Mouse (Mus musculus) liver, embryonic 13.5 days (tissue): ENCODE measurements around the gene Rnf113a2. TPM values are rescaled to one million over a fixed set of nuclear protein-coding genes. Genes with fewer than 3 reads are reported as not detected.

Source experiments
- ATAC-seq: fragments of 200-750 bp; cut with Nextera tagmentation; 2 replicates; pipeline ENCODE4 v1.8.0; 2017; ENCODE audit warnings: low read depth, mild to moderate bottlenecking, moderate number of reproducible peaks, moderate library complexity
- DNase-seq: peaks from one replicate; pipeline ENCODE4 v3.0.0; 2022
- H3K27ac ChIP-seq: fragments of 300-500 bp; sonication (generic); 2 replicates; pipeline ENCODE4 v1.5.1; 2015; ENCODE audit warnings: moderate library complexity, mild to moderate bottlenecking, inconsistent platforms
- H3K27me3 ChIP-seq: fragments of 300-500 bp; sonication (generic); 2 replicates; pipeline ENCODE4 v1.6.1; 2015; ENCODE audit warnings: mild to moderate bottlenecking, inconsistent platforms
- H3K36me3 ChIP-seq: fragments of 300-500 bp; sonication (generic); 2 replicates; pipeline ENCODE4 v1.6.1; 2015; ENCODE audit warnings: mild to moderate bottlenecking, inconsistent platforms
- H3K4me1 ChIP-seq: fragments of 300-500 bp; sonication (generic); replicated peaks from 2 replicates; pipeline ENCODE4 v1.6.1; 2015; ENCODE audit warnings: inconsistent platforms
- H3K4me2 ChIP-seq: fragments of 300-500 bp; sonication (generic); 2 replicates; pipeline ENCODE4 v1.6.1; 2015; ENCODE audit warnings: inconsistent platforms, mild to moderate bottlenecking, moderate library complexity
- H3K4me3 ChIP-seq: fragments of 300-500 bp; sonication (generic); replicated peaks from 2 replicates; pipeline ENCODE4 v1.5.1; 2015; ENCODE audit warnings: mild to moderate bottlenecking, inconsistent platforms
- H3K9ac ChIP-seq: fragments of 300-500 bp; sonication (generic); 2 replicates; pipeline ENCODE4 v1.6.1; 2015; ENCODE audit warnings: mild to moderate bottlenecking, inconsistent platforms
- H3K9me3 ChIP-seq: fragments of 300-500 bp; sonication (generic); replicated peaks from 2 replicates; pipeline ENCODE4 v1.6.1; 2016; ENCODE audit warnings: inconsistent platforms
- WGBS: fragments of 180-500 bp; shearing (Covaris S2); methylation state at CpG from one replicate; pipeline ENCODE4 v1.1.7; 2015; ENCODE audit not compliant: insufficient replicate concordance; 5-methylcytosine and 5-hydroxymethylcytosine counted together
- polyA plus RNA-seq: library from polyadenylated mRNA; unstranded; fragments of >200 nt; fragmentation: Nextera tagmentation; extraction: Ambion mirVana; gene quantifications from 2 replicates; pipeline ENCODE4 v1.2.1, GENCODE M21; 2015

The Rnf113a2 gene
- polyA plus RNA-seq, 1 experiment from 2014 or later = 15.8 TPM

DNA sequence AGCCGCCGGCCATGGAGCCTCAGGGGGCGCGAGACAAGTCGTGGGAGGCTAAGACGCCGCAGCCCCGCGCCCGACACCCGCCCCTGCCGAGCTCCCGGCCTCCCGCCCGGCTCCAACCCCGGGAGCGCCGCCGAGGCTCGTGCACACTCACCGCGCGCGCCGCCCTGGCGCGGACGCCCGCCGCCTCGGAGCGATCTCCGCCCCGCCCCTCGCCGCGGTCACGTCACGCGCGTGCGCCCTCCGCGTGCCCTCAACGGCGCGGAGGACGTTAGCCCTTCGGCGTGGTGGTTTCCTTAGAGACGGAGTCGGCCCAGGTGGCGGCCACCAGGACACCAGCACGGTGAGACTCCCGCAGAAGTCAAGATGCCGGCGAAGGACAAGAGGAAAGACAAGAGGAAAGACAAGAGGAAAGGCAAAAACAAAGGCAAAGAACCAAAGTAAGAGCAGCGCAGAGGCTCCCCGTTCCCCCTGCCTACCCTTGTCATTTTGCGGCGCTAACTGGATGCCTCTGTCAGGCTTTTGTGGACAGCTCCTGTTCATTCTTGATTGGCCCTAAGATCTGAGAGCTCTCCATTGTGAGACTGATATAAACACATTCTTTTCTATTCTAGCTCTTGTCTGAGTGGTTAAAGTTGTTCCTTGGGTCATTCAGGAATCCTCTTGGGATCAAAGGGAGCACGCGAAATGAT is 8.0 kb upstream of the Rnf113a2 start, which contains the start of the genes Entpd5 and Bbof1:
Gene Entpd5 (minus strand): TSS at position 211 of the 689 bp plus-strand sequence.
Gene Bbof1 (plus strand): TSS at position 253 of the 689 bp plus-strand sequence.
- H3K4me3 ChIP-seq = peak within 1 kb of the TSS; percentile 83
- H3K27ac ChIP-seq = peak within 1 kb of the TSS; percentile 75
- peaks cover 17% of the 10 kb centered on the region for H3K4me1 ChIP-seq
- 0 out of 2 replicates have a peak, but pooled peaks cover 4% of the 10 kb centered on the region for H3K27me3 ChIP-seq
- peak within 1 kb of the TSS; percentile 98 for H3K4me2 ChIP-seq
- H3K9ac ChIP-seq = peak within 1 kb of the TSS; percentile 87
- WGBS = 2% methylated on average over 59 of the region's 63 CpGs
- no peaks in the 10 kb centered on the region for H3K36me3 ChIP-seq
- ATAC-seq (peak; percentile 93), DNase-seq (peak; percentile 77)
- H3K9me3 ChIP-seq = no peaks in the 10 kb centered on the region

DNA sequence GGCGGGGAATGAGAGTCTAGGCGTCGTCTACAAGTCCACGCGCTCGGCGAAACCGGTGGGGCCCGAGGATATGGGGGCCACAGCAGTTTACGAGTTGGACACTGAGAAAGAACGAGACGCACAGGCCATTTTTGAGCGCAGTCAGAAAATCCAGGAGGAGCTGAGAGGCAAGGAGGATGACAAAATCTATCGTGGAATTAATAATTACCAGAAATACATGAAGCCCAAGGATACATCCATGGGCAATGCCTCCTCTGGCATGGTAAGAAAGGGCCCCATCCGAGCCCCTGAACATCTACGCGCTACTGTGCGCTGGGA is 568 bp downstream of the Rnf113a2 start:
- peak overlapping the region; percentile 72 for H3K4me3 ChIP-seq
- peak overlapping the region; percentile 83 for H3K9ac ChIP-seq
- H3K4me2 ChIP-seq = peak overlapping the region; percentile 91
- DNase-seq = no peak
- WGBS = 37% methylated on average over 18 of the region's 18 CpGs
- H3K36me3 ChIP-seq = no peaks in the 10 kb centered on the region; the same call in 1 of the 2 replicates
- no peaks in the 10 kb centered on the region for H3K27me3 ChIP-seq
- H3K4me1 ChIP-seq = peaks cover 13% of the 10 kb centered on the region
- H3K27ac ChIP-seq = peak overlapping the region; percentile 93
- no peak for ATAC-seq
- H3K9me3 ChIP-seq = no peaks in the 10 kb centered on the region

DNA sequence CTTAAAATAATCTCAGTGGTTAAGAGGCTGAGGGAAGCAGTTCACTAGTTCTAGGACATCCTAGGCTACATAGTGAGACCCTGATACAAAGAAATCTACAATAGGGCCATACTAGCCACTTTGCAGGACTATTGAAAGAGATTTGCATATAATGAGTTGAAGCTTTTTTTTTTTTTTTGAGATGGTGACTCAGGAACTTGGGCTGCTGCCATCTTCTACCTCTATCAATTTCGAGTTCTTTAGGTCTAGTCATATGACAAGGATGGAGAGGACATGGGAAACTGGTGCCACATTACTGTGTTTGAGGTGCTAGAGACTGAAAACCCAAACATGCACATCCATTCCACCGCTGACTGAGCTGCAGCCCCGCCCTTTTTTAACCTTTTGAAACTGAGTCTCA is 7.0 kb downstream of the Rnf113a2 start:
- ATAC-seq = no peak
- no peaks in the 10 kb centered on the region for H3K9me3 ChIP-seq
- H3K4me1 ChIP-seq = no peaks in the 10 kb centered on the region
- H3K9ac ChIP-seq = no peak overlapping the region
- no peaks in the 10 kb centered on the region for H3K36me3 ChIP-seq
- H3K27me3 ChIP-seq = no peaks in the 10 kb centered on the region
- DNase-seq = no peak
- WGBS = 54% methylated on average over 3 of the region's 3 CpGs
- H3K4me2 ChIP-seq = no peak overlapping the region
- no peak overlapping the region for H3K4me3 ChIP-seq
- H3K27ac ChIP-seq = no peak overlapping the region

DNA sequence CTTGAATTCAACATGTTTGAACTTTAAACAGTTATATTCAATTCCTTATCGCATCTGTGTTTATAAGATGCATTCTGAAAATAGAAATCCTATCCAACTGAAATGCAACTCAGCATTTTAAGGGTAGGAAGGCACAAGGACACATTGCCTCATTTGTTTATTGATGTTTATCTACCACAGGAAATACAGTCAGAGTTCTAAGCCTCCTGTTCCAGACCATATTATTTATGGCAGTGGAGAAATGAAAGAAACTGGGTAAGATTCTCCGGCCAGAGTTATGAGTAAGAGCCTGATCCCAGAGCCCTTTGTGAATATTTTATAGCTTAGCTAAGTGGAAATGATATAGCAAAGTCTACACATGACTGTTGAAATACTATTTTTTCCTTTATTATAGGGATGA is 12.8 kb downstream of the Rnf113a2 start:
- no peaks in the 10 kb centered on the region for H3K9me3 ChIP-seq
- no peaks in the 10 kb centered on the region for H3K36me3 ChIP-seq
- ATAC-seq = no peak
- H3K9ac ChIP-seq = no peak overlapping the region
- H3K4me3 ChIP-seq = no peak overlapping the region
- no peak overlapping the region for H3K4me2 ChIP-seq
- no peaks in the 10 kb centered on the region for H3K4me1 ChIP-seq
- no peak for DNase-seq
- 75% methylated on average over 2 of the region's 2 CpGs for WGBS
- H3K27ac ChIP-seq = no peak overlapping the region
- no peaks in the 10 kb centered on the region for H3K27me3 ChIP-seq

DNA sequence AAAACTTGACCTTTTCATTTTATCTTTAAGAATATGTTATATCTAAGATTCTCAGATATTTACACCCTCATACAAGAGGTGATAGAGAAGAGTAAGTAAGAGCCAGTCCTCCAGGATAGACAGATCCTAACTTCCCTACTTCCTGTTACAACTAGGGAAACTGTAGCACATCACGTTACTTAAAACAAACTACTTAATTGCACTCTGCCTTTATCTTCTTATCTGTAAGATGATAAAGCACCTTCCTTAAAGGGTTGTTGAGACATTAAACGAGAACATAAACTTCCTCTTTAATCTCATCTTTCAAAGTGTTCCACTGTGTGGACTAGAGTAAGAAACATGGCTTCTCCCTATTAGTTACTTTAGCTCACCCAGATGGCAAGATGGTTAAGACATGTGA is 21.7 kb downstream of the Rnf113a2 start:
- H3K4me2 ChIP-seq = no peak overlapping the region
- H3K36me3 ChIP-seq = no peaks in the 10 kb centered on the region
- no peak overlapping the region for H3K27ac ChIP-seq
- ATAC-seq (no peak), DNase-seq (no peak)
- H3K4me3 ChIP-seq = no peak overlapping the region
- H3K27me3 ChIP-seq = no peaks in the 10 kb centered on the region
- WGBS = 38% methylated on average over 2 of the region's 2 CpGs
- no peak overlapping the region for H3K9ac ChIP-seq
- no peaks in the 10 kb centered on the region for H3K4me1 ChIP-seq
- no peaks in the 10 kb centered on the region for H3K9me3 ChIP-seq

DNA sequence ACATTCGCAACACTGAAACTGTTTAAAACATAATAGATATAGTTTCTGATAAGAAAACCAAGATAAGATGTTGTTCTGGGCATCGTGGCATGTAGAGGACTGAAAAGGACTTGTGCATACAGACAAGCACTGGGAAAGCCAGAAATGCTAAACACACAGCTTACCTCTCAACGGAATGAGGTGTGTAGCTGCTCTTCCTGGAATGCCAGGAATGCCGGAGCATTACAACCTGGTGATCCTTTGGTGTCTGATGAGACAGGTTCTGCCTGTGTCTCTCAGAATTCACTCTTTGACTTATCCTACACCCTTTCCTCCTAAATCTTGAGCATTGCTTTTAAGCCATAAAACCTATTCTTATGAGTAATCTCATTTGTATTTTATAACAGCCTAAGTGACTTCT is 25.5 kb downstream of the Rnf113a2 start:
- Histone ChIP-seq H3K4me3 (no peak overlapping the region), H3K27me3 (peaks cover 10% of the 10 kb centered on the region; the same call in 1 of the 2 replicates), H3K36me3 (no peaks in the 10 kb centered on the region), H3K9me3 (no peaks in the 10 kb centered on the region), H3K27ac (no peak overlapping the region), H3K4me2 (no peak overlapping the region), H3K4me1 (no peaks in the 10 kb centered on the region), H3K9ac (no peak overlapping the region)
- no peak for DNase-seq
- ATAC-seq = no peak
- 59% methylated on average over 4 of the region's 4 CpGs for WGBS

DNA sequence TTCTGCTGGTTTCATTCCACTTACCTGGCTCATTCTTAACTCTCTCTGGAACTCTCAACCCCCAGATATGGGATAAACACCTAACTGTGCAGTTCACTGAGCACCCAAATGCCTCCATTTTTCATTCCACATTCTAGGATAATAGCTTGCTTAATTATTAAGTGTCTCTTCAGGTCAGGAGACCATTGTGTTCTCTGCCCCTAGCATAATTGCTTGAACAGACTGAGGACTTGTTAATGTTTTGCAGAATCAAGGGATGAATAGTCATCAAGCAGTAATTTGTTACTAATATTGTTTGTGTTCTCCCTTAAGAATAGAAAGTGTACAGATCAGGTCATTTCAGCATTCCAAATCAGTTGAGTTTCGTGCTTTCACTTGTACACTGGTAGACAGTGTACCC is 30.4 kb downstream of the Rnf113a2 start:
- Histone ChIP-seq H3K4me2 (no peak overlapping the region), H3K4me3 (no peak overlapping the region), H3K27me3 (peaks cover 17% of the 10 kb centered on the region; the same call in 1 of the 2 replicates), H3K27ac (no peak overlapping the region), H3K9ac (no peak overlapping the region), H3K36me3 (no peaks in the 10 kb centered on the region), H3K9me3 (no peaks in the 10 kb centered on the region), H3K4me1 (peaks cover 18% of the 10 kb centered on the region)
- ATAC-seq = no peak
- 63% methylated on average over 1 of the region's 1 CpGs for WGBS
- no peak for DNase-seq

DNA sequence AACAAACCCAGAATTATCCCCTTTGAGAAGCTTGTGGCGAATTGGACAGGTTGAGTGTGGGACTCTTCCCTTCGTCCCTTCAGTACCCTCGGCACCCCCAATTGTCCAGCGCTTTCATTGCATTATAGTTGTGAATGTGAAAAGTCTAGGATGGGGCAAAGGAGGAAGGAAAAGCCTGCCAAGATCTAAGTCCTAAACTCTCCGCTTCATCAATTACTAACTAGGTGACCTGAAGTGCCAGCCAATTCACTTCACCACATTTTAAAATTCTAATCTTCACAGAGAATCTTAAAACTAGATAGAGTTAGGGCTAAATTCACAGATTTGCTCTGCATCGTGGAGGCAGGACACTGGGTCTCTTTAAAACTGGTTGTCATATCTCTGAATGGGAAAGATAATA is 31.2 kb downstream of the Rnf113a2 start:
- peaks cover 26% of the 10 kb centered on the region for H3K4me1 ChIP-seq
- no peak for DNase-seq
- no peak overlapping the region for H3K4me2 ChIP-seq
- 67% methylated on average over 6 of the region's 6 CpGs for WGBS
- ATAC-seq = no peak
- no peaks in the 10 kb centered on the region for H3K36me3 ChIP-seq
- H3K9me3 ChIP-seq = no peaks in the 10 kb centered on the region
- no peak overlapping the region for H3K9ac ChIP-seq
- H3K4me3 ChIP-seq = no peak overlapping the region
- H3K27me3 ChIP-seq = peaks cover 17% of the 10 kb centered on the region; the same call in 1 of the 2 replicates
- H3K27ac ChIP-seq = no peak overlapping the region

DNA sequence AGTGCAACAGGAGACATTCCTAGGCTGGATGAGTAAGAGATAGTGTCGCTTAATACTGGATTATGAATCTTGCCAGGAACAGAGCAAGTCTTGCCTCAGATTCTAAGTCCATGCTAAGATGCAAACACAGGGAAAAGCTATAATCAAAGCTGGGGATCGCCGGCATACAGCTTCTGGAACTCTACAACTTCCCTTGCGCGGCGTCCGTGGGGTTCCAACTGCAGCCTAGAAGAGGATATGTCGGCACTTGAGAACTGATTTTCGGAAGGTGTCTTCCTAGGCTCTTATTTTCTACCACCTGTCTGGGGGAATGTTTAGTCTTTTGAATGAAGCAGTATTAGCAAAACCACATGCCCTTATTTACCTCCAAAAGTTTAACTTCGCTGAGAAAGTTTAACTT is 32.9 kb downstream of the Rnf113a2 start:
- H3K4me3 ChIP-seq = peak overlapping the region; percentile 72
- 0 out of 2 replicates have a peak, but pooled peaks cover under 1% of the 10 kb centered on the region for H3K36me3 ChIP-seq
- H3K27ac ChIP-seq = peak overlapping the region; percentile 78; the same call in 1 of the 2 replicates
- H3K9ac ChIP-seq = peak overlapping the region; percentile 79
- H3K9me3 ChIP-seq = no peaks in the 10 kb centered on the region
- peaks cover 17% of the 10 kb centered on the region; the same call in 1 of the 2 replicates for H3K27me3 ChIP-seq
- WGBS = 36% methylated on average over 10 of the region's 10 CpGs
- H3K4me1 ChIP-seq = peaks cover 37% of the 10 kb centered on the region
- H3K4me2 ChIP-seq = peak overlapping the region; percentile 93
- DNase-seq (no peak), ATAC-seq (no peak)

DNA sequence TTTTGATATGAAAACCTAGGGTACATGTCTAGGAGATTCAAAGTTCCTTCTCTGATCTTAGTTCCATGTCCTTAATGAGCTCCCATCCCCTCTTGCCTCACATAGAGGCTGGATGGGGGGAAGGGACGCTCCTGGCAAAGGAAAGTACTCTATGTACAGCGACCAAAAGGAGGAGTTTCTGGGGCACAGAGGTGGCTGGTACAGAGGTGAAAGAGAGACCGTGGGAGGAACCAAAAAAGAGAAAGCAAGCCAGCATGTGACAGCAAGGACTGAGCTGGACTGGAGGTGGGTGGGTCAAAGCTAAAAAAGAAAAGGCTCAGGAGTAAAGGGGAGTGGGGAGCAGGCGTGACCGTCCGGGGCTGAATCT is 33.3 kb downstream of the Rnf113a2 start:
- Histone ChIP-seq H3K9me3 (no peaks in the 10 kb centered on the region), H3K4me1 (peaks cover 37% of the 10 kb centered on the region), H3K9ac (peak overlapping the region; percentile 79), H3K27me3 (peaks cover 17% of the 10 kb centered on the region; the same call in 1 of the 2 replicates), H3K27ac (peak overlapping the region; percentile 78), H3K4me2 (peak overlapping the region; percentile 93), H3K4me3 (peak overlapping the region; percentile 72), H3K36me3 (0 out of 2 replicates have a peak, but pooled peaks cover 5% of the 10 kb centered on the region)
- ATAC-seq = no peak
- under 1% methylated on average over 6 of the region's 6 CpGs for WGBS
- no peak for DNase-seq

DNA sequence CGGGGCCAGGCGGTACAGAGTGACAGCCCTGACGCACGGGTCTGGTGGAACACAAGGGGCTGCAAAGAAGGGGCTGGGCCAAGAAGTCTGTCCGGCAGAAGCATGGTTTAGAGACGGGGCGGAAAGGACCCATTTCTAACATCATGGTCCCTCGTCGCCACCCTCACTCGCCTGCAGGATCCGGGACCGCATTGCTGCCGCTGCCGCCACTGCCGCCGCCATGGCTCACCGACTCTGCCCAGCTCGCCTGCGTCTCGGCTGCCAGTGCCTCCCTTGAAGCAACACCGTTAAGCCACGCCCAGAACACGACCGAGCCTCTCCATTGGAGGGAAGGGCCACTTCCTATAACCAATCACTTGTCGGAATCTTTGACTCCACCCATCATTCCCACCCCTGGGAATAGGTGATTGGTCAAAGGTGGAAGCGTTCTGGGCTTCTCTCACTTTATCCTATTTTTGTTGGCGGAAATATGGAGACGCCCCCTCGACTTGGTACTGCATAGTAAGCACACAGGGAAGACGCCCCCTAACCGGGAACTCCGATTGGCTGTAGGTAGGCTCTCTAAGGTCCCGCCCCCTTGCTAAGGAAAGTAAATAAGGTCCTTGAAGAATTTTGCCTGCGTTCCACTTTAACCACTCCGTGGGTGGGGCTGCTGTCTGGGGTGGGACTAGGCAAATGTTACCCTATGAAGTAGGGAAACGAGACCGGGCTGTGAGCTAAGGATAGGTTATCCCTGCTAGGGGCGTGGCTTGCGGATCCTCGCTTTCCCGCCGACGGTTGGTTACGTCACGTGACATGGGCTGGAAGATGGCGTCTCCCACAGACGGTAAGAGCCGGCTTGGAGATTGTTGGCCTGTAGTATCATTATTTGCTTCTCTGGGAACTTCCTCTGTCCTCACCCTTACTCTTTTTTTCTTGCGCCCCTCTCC is 34.0 kb downstream of the Rnf113a2 start, which contains the start of the genes Aldh6a1 and Lin52:
Gene Aldh6a1 (minus strand): TSS at position 287 of the 929 bp plus-strand sequence.
Gene Lin52 (plus strand): TSS at position 705 of the 929 bp plus-strand sequence.
- peak within 1 kb of the TSS; percentile 82 for H3K27ac ChIP-seq
- peak within 1 kb of the TSS; percentile 93 for H3K4me2 ChIP-seq
- peaks cover 37% of the 10 kb centered on the region for H3K4me1 ChIP-seq
- 0 out of 2 replicates have a peak, but pooled peaks cover 5% of the 10 kb centered on the region for H3K36me3 ChIP-seq
- peak; percentile 98 for DNase-seq
- ATAC-seq = peak; percentile 95
- under 1% methylated on average over 49 of the region's 49 CpGs for WGBS
- no peaks in the 10 kb centered on the region for H3K9me3 ChIP-seq
- peaks cover 17% of the 10 kb centered on the region; the same call in 1 of the 2 replicates for H3K27me3 ChIP-seq
- H3K9ac ChIP-seq = peak within 1 kb of the TSS; percentile 87
- H3K4me3 ChIP-seq = peak within 1 kb of the TSS; percentile 87
